Mouse (Mus musculus) urinary bladder, postnatal 10 days (tissue): ENCODE results near the gene Nosip.
"Not testable (repeated sequence)": the region's sequence is repeated elsewhere in the genome, so short reads cannot be mapped to it uniquely, and the experiment has no call there.

Source experiments
- DNase-seq: peaks from one replicate; pipeline ENCODE4 v3.0.0; 2022; ENCODE audit warnings: low spot score

Gene Nosip

DNA sequence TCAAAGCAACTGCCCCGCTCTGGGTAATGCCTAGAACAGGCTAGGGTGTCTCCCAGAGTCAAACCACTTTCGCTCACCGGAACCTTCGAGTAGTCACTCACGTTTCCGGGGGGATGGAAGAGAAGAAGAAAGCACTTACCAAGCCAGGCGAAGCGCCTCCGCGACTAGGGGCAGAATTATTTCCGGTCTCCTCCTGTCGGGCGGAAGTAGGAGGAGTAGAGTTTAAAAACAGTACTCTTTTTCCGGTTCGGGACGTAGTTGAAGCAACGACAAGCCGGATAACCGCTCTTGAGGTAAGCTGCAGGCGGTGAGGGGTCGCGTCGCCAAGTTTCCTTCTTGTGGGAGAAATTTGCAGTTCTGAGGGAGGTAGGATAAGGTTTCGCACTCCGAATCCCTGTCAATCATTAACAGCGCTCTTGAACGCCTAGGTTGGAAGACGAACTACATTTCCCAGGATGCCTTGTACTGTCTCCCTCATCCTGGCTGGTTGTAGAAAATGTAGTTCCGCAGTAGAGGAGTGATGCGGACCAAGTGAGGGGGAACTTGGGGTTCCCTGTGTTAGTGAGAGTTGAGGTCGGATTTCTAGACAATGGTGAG is at the start of gene Nosip, which contains the start of gene Prrg2:
Nosip (plus strand) TSS at position 191 of the 597 bp plus-strand sequence.
Prrg2 (minus strand) TSS at position 439 of the 597 bp plus-strand sequence.
- DNase-seq = peak; percentile 67

DNA sequence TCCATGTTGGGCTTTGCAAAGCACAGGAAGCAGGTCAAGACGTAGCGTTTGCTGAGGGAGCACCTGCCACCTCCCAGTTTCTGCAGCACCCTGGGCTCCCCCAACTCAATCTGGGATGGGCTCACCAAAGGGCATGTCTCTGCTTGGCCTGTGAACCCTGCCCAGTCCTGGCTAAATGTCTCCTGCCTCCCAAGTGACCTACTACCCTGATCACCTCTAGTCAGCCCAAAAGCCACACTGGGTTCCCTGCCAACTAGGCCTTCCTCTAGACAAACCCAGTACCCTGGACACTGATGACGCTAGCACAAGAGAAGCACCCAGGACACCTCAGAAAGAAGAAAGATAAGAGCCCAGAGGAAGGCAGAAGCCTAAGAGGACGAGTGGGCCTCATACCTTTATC is 49.4 kb upstream of the Nosip start:
- DNase-seq = no peak

DNA sequence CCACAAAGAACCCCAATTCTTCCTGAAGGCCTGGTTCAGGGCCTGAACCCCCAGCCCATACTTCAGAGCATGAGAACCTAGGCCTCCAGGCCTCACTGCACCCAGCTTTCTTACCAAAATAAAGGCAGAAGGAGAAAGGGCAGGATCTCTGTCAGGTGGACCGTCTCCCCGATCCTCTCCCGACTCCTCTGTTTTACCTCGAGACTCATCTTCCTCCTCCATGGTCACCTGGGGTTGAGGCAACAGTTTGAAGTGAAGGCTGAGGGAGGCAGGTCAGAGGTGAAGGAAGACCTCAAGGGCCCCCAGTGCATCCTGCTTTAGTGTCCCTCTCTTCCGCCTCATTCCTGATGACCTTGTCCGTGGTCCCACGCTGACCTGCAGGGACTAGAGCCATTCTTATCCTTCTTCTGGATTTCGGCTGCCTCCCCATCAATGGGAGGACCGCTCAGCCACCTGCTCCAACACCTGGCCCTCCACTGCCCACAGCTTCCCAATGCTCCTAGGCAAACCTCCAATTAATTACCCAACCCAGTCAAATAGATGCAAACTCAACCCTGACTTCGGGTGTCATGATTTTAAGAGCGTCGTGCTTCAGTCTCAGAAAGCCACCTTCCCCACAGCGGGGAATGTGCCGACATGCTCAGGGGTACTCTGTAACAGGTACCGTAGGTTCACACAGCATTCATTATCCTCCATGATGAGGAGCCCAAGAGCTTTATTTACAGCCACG is 48.7 kb upstream of the Nosip start:
- DNase-seq = no peak

DNA sequence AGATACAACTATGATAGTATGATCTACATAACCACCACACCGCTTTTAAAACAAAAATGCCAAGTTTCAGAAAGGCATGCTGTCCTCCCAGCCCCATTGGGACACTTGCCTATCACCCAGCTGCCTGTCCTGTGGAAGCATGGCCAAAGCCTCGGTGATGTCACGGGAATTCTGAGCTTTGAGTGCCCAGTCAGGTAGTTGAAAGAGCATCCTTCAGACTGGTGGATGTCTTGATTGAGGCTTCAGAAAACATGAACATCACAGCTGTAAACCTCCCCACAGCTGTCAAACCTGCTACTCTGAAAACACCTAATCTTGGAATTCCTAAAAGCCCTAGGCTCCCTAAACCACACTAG is 48.2 kb upstream of the Nosip start:
- DNase-seq = no peak

DNA sequence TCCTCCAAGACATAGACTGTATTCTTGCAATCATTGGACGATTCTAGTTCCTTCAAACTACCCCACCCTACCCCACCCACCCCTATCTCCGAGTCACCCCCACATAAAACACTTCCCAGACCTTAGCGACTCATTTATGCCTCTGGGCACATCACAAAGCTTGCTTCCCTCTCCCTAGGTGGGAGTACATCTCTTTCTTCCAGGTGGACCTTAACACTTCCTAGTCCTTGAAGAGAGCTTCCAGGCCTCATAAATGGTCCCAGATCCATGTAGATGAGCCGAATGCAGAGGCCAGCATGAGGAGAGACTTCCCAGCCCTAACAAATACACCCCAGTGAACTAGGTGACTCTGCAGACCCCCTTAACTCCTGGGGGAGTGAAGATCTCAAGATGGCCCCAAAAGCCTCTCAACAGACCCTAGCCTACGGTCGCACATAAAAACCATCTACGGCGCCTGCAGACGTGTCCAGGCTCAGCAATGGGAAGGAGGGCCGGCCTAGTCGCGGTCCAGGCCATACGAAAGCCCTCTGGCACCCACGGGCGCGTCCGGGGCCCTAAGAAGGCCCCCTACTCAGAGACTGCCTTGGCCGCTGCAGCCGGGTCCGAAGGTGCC is 46.8 kb upstream of the Nosip start:
- DNase-seq = no peak

DNA sequence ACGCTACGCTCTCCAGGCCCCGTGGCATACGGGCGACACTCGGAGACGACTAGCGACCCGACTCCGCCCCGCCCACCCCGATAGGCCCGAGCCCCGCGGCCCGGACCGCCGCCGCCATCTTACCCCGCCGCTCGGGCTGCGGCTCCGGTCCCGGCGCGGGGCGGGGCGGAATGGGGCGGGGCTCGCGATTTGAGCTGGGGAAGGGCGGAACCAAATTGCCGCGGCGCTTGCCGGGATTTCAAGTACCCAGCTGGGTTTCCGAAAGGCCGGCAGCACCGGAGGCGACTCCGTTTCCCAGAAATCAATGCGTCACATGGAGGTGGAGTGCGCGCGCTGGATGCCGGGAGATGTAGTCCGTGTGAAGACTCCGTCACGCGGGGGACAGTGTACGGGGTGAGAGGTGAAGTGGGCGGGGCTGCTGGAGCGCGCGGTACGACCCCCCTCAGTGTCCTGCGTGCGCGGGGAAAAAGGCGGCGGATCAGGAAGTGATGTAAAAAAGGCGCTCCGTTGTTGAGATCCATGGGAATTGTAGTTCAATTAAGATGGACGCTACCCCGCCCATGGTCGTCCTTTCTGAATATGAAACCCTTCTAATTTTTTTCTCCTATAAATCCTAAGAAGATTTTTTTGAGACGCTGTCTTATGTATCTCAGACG is 46.1 kb upstream of the Nosip start, which contains the start of gene Scaf1:
Scaf1 (minus strand) TSS at position 407 of the 656 bp plus-strand sequence.
- peak; percentile 97 for DNase-seq

DNA sequence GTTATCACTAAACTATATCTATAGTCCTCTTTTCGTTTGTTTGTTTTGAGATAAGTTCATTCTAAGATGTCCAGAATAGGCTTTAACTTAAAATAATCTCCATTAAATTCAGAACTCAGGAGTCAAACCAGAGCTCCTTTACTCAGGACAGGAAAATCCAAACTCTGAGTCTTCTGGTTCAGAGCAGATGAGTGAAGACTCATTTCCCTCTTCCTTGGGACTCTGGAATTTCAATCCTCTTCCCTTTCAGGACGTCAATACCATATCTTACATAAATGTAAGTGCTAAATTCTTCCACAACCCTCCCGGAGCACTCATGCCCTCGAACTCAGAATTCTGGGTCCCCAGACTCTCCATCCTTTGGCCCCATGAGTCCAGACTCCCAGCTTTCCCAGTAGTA is 45.5 kb upstream of the Nosip start:
- DNase-seq = no peak

DNA sequence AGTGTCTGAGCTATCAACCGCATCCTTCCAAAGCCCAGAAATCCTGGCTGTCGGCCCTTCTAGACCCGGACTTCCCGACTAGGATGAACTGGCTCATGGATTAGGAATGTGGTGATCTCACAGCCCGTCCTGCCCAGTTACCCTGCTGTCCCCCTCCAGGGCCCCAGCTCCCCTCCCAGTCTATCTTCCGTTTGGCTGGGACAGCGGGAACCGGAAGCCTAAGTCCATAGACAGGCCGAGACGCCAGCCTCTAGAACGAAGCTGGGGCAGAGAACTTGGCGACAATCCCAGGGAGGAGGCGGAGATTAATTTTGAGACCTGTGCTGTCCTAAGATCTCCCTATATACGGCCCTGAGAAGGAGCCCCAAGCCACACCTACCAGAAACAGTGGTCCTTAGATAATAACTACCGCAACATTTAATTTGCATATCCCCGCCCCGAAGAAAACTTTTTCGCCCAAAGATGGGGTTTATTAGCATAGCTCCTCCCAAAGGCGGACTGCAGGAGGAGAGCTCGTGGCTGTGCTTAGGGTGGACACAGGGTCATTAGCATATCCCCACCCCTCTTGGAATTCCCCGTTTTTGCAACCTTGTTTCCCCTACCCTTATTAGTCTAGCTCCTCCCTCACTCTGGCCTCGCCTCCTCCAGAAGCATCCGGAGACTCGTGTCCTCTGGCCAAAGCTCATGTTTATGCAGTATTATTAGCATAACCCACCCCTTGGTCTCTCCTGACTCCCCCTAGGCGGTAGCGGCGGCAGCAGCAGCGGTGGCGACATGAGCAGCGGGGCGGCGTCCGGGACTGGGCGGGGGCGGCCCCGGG is 44.8 kb upstream of the Nosip start, which contains the start of gene Rras:
Rras (plus strand) TSS at position 720 of the 820 bp plus-strand sequence.
- DNase-seq = peak; percentile 77

DNA sequence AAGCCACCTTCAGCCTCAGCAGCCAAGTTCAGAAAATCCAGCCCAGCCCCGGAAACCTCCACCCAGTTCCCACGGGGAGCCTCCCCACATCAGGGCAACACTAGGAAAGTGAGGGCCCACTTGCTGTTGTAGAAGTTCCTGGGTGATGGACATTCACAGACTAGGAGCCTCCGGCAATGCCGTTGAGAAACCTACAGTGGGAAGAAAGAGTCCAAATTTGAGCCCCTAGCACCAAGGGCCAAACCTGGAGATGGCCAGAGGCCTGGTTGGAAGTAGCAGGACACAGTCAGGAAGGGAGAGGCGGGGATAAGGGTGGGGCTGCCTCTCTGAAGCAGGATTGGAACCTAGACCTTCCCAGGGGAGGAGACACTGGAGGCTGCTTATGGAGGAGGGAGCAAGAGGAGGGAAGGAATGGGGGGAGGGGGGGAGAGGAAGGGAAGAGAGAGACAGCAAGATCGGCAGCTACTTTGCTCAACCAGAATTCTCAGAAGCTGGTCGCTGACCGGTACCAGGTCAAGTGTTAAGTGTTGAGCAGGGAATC is 43.1 kb upstream of the Nosip start:
- DNase-seq = no peak

DNA sequence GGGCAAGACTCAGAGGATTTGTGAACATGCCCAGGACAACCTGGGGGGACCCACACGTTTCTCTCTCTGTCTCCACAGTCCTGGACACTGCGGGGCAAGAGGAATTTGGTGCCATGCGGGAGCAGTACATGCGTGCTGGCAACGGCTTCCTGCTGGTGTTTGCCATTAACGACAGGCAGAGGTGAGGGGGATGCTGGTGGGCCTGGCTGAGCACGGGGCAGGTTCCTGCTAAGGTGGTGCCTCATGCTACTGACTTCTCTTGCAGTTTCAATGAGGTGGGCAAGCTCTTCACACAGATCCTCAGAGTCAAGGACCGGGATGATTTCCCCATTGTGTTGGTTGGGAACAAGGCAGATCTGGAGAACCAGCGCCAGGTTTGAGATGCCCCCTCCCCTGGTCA is 42.0 kb upstream of the Nosip start:
- DNase-seq = no peak

DNA sequence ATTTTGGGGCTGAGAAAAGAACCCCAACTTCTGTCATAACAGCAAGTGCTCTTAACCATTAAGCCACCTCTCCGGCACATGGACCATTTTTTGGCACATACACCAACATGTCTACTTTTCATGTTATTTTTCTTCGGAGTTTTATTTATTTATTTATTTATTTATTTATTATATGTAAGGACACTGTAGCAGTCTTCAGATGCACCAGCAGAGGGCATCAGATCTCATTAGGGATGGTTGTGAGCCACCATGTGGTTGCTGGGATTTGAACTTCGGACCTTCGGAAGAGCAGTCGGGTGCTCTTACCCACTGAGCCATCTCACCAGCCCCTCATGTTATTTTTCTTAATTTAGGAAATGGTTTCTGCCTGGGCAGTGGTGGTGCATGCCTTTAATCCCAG is 38.5 kb upstream of the Nosip start:
- DNase-seq = not testable (repeated sequence)

DNA sequence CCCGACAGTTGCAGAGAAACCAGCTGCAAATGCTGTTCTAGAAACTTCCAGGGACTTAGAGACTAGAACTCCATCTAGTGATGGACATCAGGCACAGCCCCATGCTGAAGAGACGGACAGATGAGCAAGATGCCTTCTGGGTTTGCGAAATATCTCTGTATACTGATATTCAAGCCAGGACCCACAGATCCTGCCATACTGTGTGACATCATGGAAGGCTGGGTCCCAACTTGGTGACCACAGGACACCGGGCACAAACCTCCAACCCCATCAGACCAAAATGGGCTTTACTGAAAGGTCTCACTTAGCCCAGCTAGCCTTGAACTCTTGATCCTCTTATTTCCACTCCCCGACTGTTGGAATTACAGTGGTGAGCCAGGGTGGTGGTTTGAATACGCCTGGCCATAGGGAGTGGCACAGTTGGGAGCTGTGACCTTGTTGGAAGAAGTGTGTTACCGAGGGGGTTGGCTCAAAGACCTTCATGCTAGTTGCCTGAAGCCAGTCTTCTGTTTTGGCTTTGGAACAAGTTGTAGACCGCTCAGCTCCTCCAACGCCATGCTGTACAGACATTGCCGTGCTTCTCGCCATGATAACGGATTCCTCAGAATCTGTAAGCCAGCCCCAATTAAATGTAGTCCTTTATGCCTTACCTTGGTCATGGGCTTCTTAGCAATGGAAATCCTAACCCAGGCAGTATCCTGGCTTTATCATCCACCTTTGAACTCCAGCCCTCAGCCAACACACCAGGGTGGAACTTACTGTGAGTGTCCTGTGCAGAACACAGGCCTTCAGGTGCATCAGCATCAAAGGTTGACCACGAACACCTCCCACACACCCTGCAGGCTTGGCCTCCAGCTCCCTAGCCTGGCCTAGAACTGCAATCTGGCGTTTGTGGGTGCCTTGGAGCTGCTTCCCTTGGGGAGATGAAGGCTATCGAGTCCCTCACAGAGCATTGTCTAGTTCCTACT is 37.7 kb upstream of the Nosip start:
- no peak for DNase-seq

DNA sequence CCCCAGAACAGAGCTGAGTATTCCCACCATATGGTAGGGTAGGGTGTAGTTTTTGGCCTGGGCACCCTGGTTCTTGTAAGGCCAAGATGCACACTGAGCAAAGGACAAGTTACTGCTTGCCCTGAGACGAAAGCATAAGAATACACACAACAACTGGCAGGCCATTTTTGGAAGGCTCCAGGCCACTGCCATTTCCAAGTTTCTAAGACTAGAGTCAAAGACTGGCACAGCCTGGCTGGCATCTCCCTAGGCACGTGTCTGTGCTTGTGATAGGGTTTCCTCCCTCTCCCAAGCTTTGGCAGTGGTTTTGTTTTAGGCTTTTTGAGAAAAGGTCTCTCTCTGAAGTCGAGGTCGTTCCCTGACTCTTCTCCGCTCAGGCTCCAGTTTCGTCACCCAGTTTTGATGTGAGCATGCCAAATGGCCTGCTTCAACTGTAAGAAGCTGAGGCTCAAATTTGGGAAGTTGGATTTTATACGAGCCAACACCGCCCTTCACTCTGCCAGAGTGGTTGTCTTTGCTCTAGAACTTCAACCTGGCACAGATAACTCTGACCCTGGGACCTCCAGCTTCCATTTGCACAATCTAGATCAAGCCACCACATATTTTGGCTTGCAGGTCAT is 36.5 kb upstream of the Nosip start:
- no peak for DNase-seq

DNA sequence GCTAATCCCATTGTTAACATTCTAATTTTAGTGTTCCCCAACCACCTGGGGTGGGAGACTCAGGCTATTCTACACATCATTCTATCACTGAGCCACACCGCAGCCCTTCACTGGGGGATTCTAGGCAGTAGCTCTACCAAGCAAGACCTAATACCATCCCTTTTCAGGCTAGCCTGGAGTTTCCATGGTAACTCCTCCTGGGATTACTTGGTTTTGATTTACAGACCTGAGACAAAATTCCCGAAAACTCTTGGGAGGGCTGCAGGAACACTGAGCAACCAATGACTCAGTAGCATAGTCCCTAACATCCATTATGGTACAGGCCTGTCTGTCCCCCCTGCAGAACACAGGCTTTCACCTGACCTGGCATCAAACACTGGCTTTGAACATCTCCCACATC is 36.0 kb upstream of the Nosip start:
- no peak for DNase-seq

DNA sequence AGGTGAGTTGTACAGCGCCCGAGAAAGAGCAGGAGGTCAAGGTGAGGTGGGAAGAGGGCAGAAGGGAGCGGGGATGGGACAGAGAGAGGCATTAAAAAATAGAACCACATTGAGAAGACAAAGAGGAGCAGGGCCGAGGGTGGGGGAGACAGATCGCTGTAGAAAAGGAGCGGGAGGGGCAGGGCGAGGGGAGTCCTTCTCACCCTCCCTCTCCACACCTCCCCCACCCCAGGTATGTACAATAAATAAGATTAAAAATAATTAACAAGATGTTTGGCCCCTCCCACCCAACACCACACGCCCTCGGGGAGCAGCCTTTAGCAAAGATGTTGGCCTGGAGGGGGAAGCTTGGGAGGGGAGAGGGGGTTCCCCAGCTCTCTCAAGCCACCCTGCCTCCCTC is 34.5 kb upstream of the Nosip start:
- no peak for DNase-seq

DNA sequence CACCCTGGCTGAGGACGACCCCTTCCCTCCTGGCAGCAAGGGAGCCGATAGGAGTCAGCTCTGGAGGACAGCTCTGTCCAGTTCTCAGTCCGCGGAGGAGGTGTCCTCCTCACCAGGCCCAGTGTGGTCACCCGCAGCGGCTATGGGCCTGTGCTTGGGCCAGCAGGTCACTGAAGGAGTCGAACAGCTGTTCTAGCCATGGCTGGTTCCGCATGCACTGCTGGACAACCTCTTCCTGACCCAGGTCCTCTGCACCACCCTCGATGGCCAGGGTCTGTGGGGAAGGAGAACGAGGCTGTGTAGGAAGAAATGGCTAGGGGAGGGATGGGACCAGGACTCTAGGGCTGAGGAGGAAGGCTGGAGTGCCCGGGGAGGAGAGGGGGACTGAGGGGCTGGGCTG is 33.9 kb upstream of the Nosip start:
- DNase-seq = no peak

DNA sequence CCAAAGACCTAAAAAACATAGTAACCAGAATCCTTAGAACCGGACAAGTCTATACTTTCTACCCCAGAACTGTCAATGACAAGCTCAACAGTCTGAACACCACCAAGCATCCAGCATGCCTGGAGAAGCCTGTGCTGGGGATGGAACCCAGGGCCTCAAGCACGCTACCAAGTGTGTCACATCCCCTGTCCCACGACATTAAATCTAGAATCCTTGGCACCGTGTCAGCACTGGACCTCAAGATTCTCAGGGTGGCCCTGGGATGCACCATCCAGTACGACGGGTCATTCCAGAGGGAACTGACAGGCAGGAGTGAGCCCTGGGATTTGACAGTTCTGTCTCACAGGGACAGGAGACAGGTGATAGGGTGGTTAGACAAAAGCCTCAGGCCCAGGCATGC is 32.2 kb upstream of the Nosip start:
- no peak for DNase-seq

DNA sequence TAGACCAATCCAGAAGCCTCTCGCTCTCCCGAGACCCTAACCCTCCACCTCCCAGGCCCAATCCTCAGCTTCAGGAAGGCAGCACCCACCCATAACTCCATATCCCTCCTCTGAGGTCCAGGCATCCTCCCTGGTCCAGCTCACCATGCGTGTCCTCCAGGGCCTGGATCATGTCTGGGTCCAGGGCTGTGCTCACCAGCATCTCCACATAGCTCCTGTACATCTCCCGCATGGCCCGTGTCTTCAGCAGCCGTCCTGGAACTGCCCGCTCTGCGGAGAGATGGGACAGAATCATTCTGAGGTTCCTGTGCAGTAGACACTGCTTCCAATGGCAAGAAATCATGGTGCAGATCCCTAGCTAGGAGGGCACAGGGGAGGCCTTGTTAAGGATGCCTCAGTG is 31.4 kb upstream of the Nosip start:
- no peak for DNase-seq

DNA sequence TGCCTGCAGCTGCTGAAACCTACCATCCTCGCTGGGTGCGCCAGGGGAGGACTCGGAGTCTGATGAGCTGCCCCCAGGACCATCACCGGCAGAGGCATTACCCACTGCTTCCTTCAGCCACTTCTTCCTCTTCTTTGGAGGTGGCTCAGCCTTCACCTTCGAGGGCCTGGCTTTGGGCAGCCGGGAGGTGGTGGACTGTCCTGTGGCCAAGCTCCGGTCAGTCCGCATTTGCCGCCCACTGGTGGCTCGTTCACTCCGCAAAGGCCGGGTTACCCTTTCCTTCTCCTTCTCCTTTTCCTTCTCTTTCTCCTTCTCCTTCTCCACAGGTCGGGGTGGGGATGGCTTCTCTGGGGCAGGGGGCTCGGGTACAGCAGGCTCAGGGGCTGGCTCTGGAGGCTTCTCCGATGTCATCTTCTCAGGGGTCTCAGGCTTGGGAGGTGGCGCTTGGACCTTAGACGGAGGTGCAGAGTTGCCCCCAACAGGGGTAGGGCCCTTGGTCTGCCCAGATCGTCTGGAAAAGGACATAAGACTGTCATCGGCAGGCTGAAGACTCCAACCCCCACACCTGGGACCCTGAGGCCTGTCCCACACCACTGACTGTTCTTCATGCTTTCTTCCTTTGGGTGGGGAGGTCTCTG is 28.4 kb upstream of the Nosip start:
- no peak for DNase-seq

DNA sequence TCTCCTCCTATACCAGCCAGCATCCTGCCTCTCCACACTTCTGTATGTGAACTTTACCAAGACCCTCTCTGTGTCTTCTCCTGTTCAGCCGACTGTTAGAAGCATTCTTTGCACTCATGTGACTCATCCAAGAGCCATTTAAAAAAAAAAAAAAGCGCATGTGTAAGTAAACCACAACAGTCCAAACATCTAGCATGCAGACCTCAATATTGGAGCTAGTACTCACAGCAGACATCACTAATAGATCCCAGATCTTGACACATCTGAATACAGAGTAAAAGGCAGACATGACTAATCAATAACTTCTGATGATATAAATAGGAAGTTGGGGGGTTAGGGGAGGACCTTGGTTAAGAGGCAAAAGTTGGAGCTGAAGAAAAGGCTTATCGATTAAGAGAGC is 26.6 kb upstream of the Nosip start:
- DNase-seq = no peak
